Mouse (Mus musculus): ENCODE measurements around the gene Gm7945. TPM values are rescaled to one million over a fixed set of nuclear protein-coding genes. Genes with fewer than 3 reads are reported as not detected.

Gm7945 gene
- total RNA-seq (2023), result not detected in 4 replicates

GRCm38 (mm10) chr14:41386279-41386678 lies at the start of gene Gm7945:
Gene Gm7945 (minus strand): TSS chr14:41386379.

GRCm38 (mm10) chr14:41408181-41408580 lies 22.0 kb upstream of the Gm7945 start, which contains the start of gene Gm6482:
Gene Gm6482 (minus strand): TSS chr14:41408281.

GRCm38 (mm10) chr14:41348309-41348708 lies 37.9 kb downstream of the Gm7945 start, which contains the start of gene Gm5798:
Gene Gm5798 (plus strand): TSS chr14:41348609.

Other genes starting within 250 kb of the Gm7945 start
- not detected in 4 replicates for gene Mbl1, start 234.9 kb downstream of the Gm7945 start, total RNA-seq (2023)
- gene Sftpd, start 201.2 kb downstream of the Gm7945 start, total RNA-seq (2023), result not detected in 4 replicates
- not detected in 4 replicates for gene Gm2832, start 107.6 kb downstream of the Gm7945 start, total RNA-seq (2023)
- gene Gm5798, start 37.8 kb downstream of the Gm7945 start, total RNA-seq (2023), result not detected in 4 replicates
- gene Gm6482, start 21.9 kb upstream of the Gm7945 start, total RNA-seq (2023), result not detected in 4 replicates
- not detected in 4 replicates for gene Gm7954, start 67.1 kb upstream of the Gm7945 start, total RNA-seq (2023)
- not detected in 4 replicates for gene Gm3486, start 103.1 kb upstream of the Gm7945 start, total RNA-seq (2023)
- gene Gm7970, start 169.2 kb upstream of the Gm7945 start, total RNA-seq (2023), result not detected in 4 replicates
- not detected in 4 replicates for gene 1700049E17Rik2, start 186.8 kb upstream of the Gm7945 start, total RNA-seq (2023)
- gene Gm3072, start 238.2 kb upstream of the Gm7945 start, total RNA-seq (2023), result not detected in 4 replicates

Measured in B cell, adult 62 days (primary cell).